Mouse (Mus musculus): ENCODE results near the gene Arhgap9. TPM values are rescaled to one million over a fixed set of nuclear protein-coding genes. Genes with fewer than 3 reads are reported as not detected.

Arhgap9 gene
- polyA plus RNA-seq, 1 experiment = 131 TPM

GRCm38 (mm10) chr10:127371023-127371422 is 49.3 kb downstream of the Arhgap9 start:
- H3K4me1 ChIP-seq (ENCODE audit: control insufficient read depth, insufficient read depth, low read length) = peaks cover 2% of the 10 kb centered on the region; the same call in 1 of the 2 replicates
- TF ChIP-seq CTCF (IDR thresholded peaks at IDR 0.05; ENCODE audit: low read depth, low read length) (no peak), POLR2A (IDR thresholded peaks at IDR 0.05; ENCODE audit: borderline replicate concordance, low read depth, low read length) (no peak)
- H3K27ac ChIP-seq (ENCODE audit: insufficient read depth, low read depth, low read length) = no peak overlapping the region
- no peak overlapping the region for H3K4me3 ChIP-seq (ENCODE audit: insufficient read depth, low read length)

- Histone ChIP-seq H3K4me3 (ENCODE audit: insufficient read depth, low read length) (no peak overlapping the region), H3K4me1 (ENCODE audit: control insufficient read depth, insufficient read depth, low read length) (peaks cover 4% of the 10 kb centered on the region), H3K27ac (ENCODE audit: insufficient read depth, low read depth, low read length) (no peak overlapping the region)
- TF ChIP-seq CTCF (IDR thresholded peaks at IDR 0.05; ENCODE audit: low read depth, low read length) (no peak), POLR2A (IDR thresholded peaks at IDR 0.05; ENCODE audit: borderline replicate concordance, low read depth, low read length) (no peak)
Measured at GRCm38 (mm10) chr10:127377700-127378099, 55.9 kb downstream of the Arhgap9 start.

Other genes with a start within 250 kb of the Arhgap9 start
- 0.85 and 2.0 TPM in 2 replicates for gene Agap2, start 246.7 kb upstream of the Arhgap9 start, polyA plus RNA-seq (2012; ENCODE audit: insufficient read depth, insufficient read length, missing spikeins)
- gene Os9, start 200.8 kb upstream of the Arhgap9 start, polyA plus RNA-seq (2012; ENCODE audit: insufficient read depth, insufficient read length, missing spikeins) = 164 and 167 TPM in 2 replicates
- gene B4galnt1, start 156.7 kb upstream of the Arhgap9 start, polyA plus RNA-seq (2012; ENCODE audit: insufficient read depth, insufficient read length, missing spikeins) = 42.2 and 50.6 TPM in 2 replicates
- gene Slc26a10, start 141.3 kb upstream of the Arhgap9 start, polyA plus RNA-seq (2012; ENCODE audit: insufficient read depth, insufficient read length, missing spikeins) = not detected in 2 replicates
- 1.3 TPM in 1 of 2 replicates, not detected in the other for gene Arhgef25, start 131.9 kb upstream of the Arhgap9 start, polyA plus RNA-seq (2012; ENCODE audit: insufficient read depth, insufficient read length, missing spikeins)
- gene Dtx3, start 126.2 kb upstream of the Arhgap9 start, polyA plus RNA-seq (2012; ENCODE audit: insufficient read depth, insufficient read length, missing spikeins) = 60.1 and 68.7 TPM in 2 replicates
- 34.5 and 35.0 TPM in 2 replicates for gene Pip4k2c, start 110.4 kb upstream of the Arhgap9 start, polyA plus RNA-seq (2012; ENCODE audit: insufficient read depth, insufficient read length, missing spikeins)
- 2.3 and 2.5 TPM in 2 replicates for gene Kif5a, start 58.6 kb upstream of the Arhgap9 start, polyA plus RNA-seq (2012; ENCODE audit: insufficient read depth, insufficient read length, missing spikeins)
- gene Dctn2, start 55.6 kb upstream of the Arhgap9 start, polyA plus RNA-seq (2012; ENCODE audit: insufficient read depth, insufficient read length, missing spikeins) = 119 and 121 TPM in 2 replicates
- gene Mbd6, start 32.9 kb upstream of the Arhgap9 start, polyA plus RNA-seq (2012; ENCODE audit: insufficient read depth, insufficient read length, missing spikeins) = 45.8 and 53.4 TPM in 2 replicates
- gene Mars, start 10.2 kb upstream of the Arhgap9 start, polyA plus RNA-seq (2012; ENCODE audit: insufficient read depth, insufficient read length, missing spikeins) = 29.4 and 34.9 TPM in 2 replicates
- gene Gli1, start 20.0 kb downstream of the Arhgap9 start, polyA plus RNA-seq (2012; ENCODE audit: insufficient read depth, insufficient read length, missing spikeins) = not detected in 2 replicates
- not detected in 2 replicates for gene Inhbe, start 32.4 kb downstream of the Arhgap9 start, polyA plus RNA-seq (2012; ENCODE audit: insufficient read depth, insufficient read length, missing spikeins)
- gene Inhbc, start 48.5 kb downstream of the Arhgap9 start, polyA plus RNA-seq (2012; ENCODE audit: insufficient read depth, insufficient read length, missing spikeins) = not detected in 2 replicates
- 134 and 144 TPM in 2 replicates for gene R3hdm2, start 58.4 kb downstream of the Arhgap9 start, polyA plus RNA-seq (2012; ENCODE audit: insufficient read depth, insufficient read length, missing spikeins)
- gene Stac3, start 179.7 kb downstream of the Arhgap9 start, polyA plus RNA-seq (2012; ENCODE audit: insufficient read depth, insufficient read length, missing spikeins) = 1.5 and 2.7 TPM in 2 replicates
- not detected in 2 replicates for gene Ndufa4l2, start 193.0 kb downstream of the Arhgap9 start, polyA plus RNA-seq (2012; ENCODE audit: insufficient read depth, insufficient read length, missing spikeins)
- gene Shmt2, start 200.5 kb downstream of the Arhgap9 start, polyA plus RNA-seq (2012; ENCODE audit: insufficient read depth, insufficient read length, missing spikeins) = 21.0 and 22.8 TPM in 2 replicates
- not detected in 2 replicates for gene Nxph4, start 212.6 kb downstream of the Arhgap9 start, polyA plus RNA-seq (2012; ENCODE audit: insufficient read depth, insufficient read length, missing spikeins)

All from bone marrow macrophage, adult 2 months (primary cell).